Mouse (Mus musculus) kidney, adult 2 months (tissue): ENCODE data around the gene Gm10382. TPM values are rescaled to one million over a fixed set of nuclear protein-coding genes. Genes with fewer than 3 reads are reported as not detected.

Source experiments
- DNase-seq: peaks from one replicate; pipeline ENCODE4 v3.0.0; 2021
- H3K27ac ChIP-seq: fragments of 200-500 bp; 2 replicates; pipeline ENCODE4 v1.5.1; 2012; ENCODE audit warnings: low read depth, low read length, control low read depth, inconsistent platforms; ENCODE audit not compliant: insufficient read depth
- H3K27me3 ChIP-seq: fragments of 200-500 bp; replicated peaks from 2 replicates; pipeline ENCODE4 v1.6.1; 2012; ENCODE audit warnings: mild to moderate bottlenecking, moderate library complexity, low read length, inconsistent platforms; ENCODE audit not compliant: control insufficient read depth, insufficient read depth
- H3K36me3 ChIP-seq: fragments of 200-500 bp; 2 replicates; pipeline ENCODE4 v1.6.1; 2012; ENCODE audit warnings: mild to moderate bottlenecking, moderate library complexity, low read length, inconsistent platforms; ENCODE audit not compliant: control insufficient read depth, insufficient read depth
- H3K4me1 ChIP-seq: fragments of 200-500 bp; 2 replicates; pipeline ENCODE4 v1.6.1; 2011; ENCODE audit warnings: low read length; ENCODE audit not compliant: control insufficient read depth, insufficient read depth
- H3K4me3 ChIP-seq: fragments of 200-500 bp; 2 replicates; pipeline ENCODE4 v1.5.1; 2011; ENCODE audit warnings: mild to moderate bottlenecking, low read depth, low read length, control low read depth; ENCODE audit not compliant: insufficient read depth
- CTCF ChIP-seq: fragments of 200-500 bp; conservative IDR thresholded peaks from 2 replicates; pipeline ENCODE4 v1.5.1; 2011; ENCODE audit warnings: low read depth, mild to moderate bottlenecking, control low read depth, low read length, moderate library complexity, mixed read lengths; ENCODE audit not compliant: insufficient read depth, insufficient read length
- POLR2A ChIP-seq: fragments of 200-500 bp; IDR thresholded peaks from one replicate; pipeline ENCODE4 v1.6.1; 2011; ENCODE audit warnings: low read depth, low read length, control low read depth
- WGBS: fragments of 180-500 bp; shearing (Covaris S2); methylation state at CpG from one replicate; pipeline ENCODE4 v1.1.7; 2018; 5-methylcytosine and 5-hydroxymethylcytosine counted together
- polyA plus RNA-seq: library from polyadenylated mRNA; depleted of rRNA; stranded (reverse); fragments of >200 nt; gene quantifications from 2 replicates; pipeline ENCODE4 v1.2.3, GENCODE M21; 2012

The Gm10382 gene
- polyA plus RNA-seq, 1 experiment, result 0.33 TPM

- no peaks in the 10 kb centered on the region for H3K27me3 ChIP-seq
- no peak overlapping the region for H3K27ac ChIP-seq
- WGBS, result 85% methylated on average over 3 of the region's 3 CpGs
- H3K4me3 ChIP-seq, result no peak overlapping the region
- no peaks in the 10 kb centered on the region for H3K4me1 ChIP-seq
- TF ChIP-seq CTCF (no peak), POLR2A (no peak)
- no peak for DNase-seq
- no peaks in the 10 kb centered on the region for H3K36me3 ChIP-seq
These were observed 39.7 kb upstream of the Gm10382 start for GRCm38 (mm10) chr5:125349391-125349790.

DNA sequence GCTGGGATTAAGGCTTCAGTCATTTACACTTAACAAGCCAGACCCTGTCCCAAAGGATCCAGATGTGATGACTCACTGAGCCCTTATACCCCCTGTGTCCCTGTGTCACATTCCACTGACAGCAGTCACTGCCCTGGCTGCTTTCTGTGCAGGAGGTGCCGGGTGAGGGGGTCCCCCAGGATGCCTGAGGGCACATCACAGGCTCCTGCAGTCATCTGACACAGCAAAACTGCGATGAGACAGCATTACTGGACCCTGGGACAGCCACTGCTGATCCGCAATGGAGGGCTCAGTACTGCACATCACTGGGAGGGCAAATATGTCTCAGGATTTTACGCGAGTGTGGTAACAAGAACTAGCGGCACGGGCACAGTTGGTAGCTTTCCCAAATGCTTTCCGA lies 38.1 kb upstream of the Gm10382 start:
- 80% methylated on average over 8 of the region's 8 CpGs for whole genome bisulfite sequencing
- no peak for TF ChIP-seq CTCF
- TF ChIP-seq POLR2A, result no peak
- H3K4me1 ChIP-seq, result no peaks in the 10 kb centered on the region
- no peaks in the 10 kb centered on the region for H3K36me3 ChIP-seq
- H3K27ac ChIP-seq, result no peak overlapping the region
- no peak overlapping the region for H3K4me3 ChIP-seq
- DNase-seq, result no peak
- H3K27me3 ChIP-seq, result no peaks in the 10 kb centered on the region

- H3K4me3 ChIP-seq, result no peak overlapping the region
- 94% methylated on average over 5 of the region's 5 CpGs for WGBS
- H3K4me1 ChIP-seq, result no peaks in the 10 kb centered on the region
- no peaks in the 10 kb centered on the region for H3K27me3 ChIP-seq
- no peak overlapping the region for H3K27ac ChIP-seq
- TF ChIP-seq POLR2A (no peak), CTCF (no peak)
- H3K36me3 ChIP-seq, result no peaks in the 10 kb centered on the region
- DNase-seq, result no peak
These were observed 37.2 kb upstream of the Gm10382 start for GRCm38 (mm10) chr5:125351939-125352338.

GRCm38 (mm10) chr5:125352781-125353294 lies 36.3 kb upstream of the Gm10382 start:
- H3K27me3 ChIP-seq, result no peaks in the 10 kb centered on the region
- no peaks in the 10 kb centered on the region for H3K4me1 ChIP-seq
- H3K36me3 ChIP-seq, result no peaks in the 10 kb centered on the region
- H3K4me3 ChIP-seq, result no peak overlapping the region
- H3K27ac ChIP-seq, result no peak overlapping the region
- DNase-seq, result no peak
- TF ChIP-seq CTCF (0 out of 2 replicates have a peak, but pooled peaks have one; percentile 10), POLR2A (no peak)
- WGBS, result 97% methylated on average over 5 of the region's 5 CpGs

GRCm38 (mm10) chr5:125354885-125355492 lies 34.1 kb upstream of the Gm10382 start:
- no peaks in the 10 kb centered on the region for H3K27me3 ChIP-seq
- no peaks in the 10 kb centered on the region for H3K36me3 ChIP-seq
- H3K27ac ChIP-seq, result no peak overlapping the region
- WGBS, result 67% methylated on average over 7 of the region's 7 CpGs
- DNase-seq, result no peak
- TF ChIP-seq POLR2A (no peak), CTCF (no peak)
- H3K4me3 ChIP-seq, result no peak overlapping the region
- H3K4me1 ChIP-seq, result no peaks in the 10 kb centered on the region

DNA sequence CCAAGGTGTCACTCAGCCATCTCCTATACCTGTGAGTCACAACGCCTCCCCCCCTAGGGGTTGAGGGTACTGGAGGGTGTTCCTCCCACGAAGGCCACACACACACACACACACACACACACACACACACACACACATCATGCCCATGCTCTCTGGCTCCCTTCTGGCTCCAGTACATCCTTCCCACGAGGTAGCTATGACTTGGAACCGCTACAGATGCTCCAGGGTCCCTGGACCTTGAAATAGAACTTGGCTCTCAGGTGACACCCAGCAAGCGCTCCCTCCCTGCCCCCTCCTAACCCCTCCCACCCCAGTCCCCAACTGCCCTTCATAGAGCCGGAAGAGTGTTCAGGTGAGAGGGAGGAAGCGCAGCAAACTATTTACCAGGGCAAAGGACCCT lies 33.5 kb upstream of the Gm10382 start:
- Histone ChIP-seq H3K27ac (no peak overlapping the region), H3K4me1 (no peaks in the 10 kb centered on the region), H3K27me3 (no peaks in the 10 kb centered on the region), H3K36me3 (no peaks in the 10 kb centered on the region), H3K4me3 (no peak overlapping the region)
- WGBS, result 41% methylated on average over 7 of the region's 7 CpGs
- DNase-seq, result no peak
- TF ChIP-seq POLR2A (no peak), CTCF (no peak)

DNA sequence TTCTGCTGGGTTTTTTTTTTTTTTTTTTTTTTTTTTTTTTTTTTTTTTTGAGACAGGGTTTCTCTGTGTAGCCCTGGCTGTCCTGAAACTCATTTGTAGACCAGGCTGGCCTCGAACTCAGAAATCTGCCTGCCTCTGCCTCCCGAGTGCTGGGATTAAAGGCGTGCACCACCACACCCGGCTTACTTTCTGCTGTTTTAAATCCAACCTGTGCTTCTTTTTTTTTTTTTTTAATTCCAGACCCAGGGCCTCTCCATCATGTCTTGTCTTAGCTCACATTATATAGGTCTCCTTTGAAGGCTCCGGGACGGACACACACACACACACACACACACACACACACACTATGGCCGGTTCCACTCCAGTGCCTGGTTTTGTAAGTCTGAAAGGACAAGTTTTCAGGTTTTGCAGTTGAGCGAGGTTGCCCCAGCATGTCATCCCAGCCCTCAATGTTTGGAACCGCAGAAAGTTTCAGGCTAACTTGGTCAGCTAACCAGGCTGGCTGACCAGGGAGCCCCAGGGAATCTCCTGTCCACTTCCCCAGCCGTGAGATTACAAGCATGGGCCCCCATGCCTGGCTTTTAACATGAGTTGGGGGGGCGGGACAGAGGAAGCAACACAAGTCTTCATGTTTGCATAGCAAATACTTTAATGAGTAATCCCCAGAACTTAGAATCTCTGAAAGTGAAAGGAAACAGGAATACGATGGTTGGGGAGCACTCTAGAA lies 31.4 kb upstream of the Gm10382 start:
- TF ChIP-seq CTCF, result no peak
- TF ChIP-seq POLR2A, result no peak
- no peak overlapping the region for H3K27ac ChIP-seq
- no peaks in the 10 kb centered on the region for H3K4me1 ChIP-seq
- no peaks in the 10 kb centered on the region for H3K36me3 ChIP-seq
- H3K27me3 ChIP-seq, result no peaks in the 10 kb centered on the region
- H3K4me3 ChIP-seq, result no peak overlapping the region
- no peak for DNase-seq
- 75% methylated on average over 12 of the region's 12 CpGs for WGBS

DNA sequence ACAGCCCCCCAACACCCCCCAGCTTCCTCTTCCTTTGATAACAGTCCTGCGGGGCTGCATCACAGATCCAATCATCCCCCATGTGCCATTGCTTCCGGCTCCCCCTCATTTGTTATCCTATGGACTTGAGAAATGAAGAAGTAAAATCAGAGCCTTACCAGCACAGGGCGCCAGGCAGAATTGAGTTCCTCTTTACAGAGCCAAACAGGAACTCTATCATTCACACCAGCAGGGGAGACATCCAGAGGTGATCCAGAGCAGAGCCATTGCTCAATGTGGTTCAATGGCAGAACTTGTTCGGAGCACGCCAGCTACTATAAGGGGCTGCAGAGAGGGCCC lies 30.9 kb upstream of the Gm10382 start:
- no peak for DNase-seq
- Histone ChIP-seq H3K27ac (no peak overlapping the region), H3K4me1 (no peaks in the 10 kb centered on the region), H3K27me3 (no peaks in the 10 kb centered on the region), H3K36me3 (no peaks in the 10 kb centered on the region), H3K4me3 (no peak overlapping the region)
- WGBS, result 70% methylated on average over 5 of the region's 5 CpGs
- no peak for TF ChIP-seq POLR2A
- no peak for TF ChIP-seq CTCF
